Comparison of ENCODE assay signal across 8 mouse cellular contexts in the genomic region with DNA sequence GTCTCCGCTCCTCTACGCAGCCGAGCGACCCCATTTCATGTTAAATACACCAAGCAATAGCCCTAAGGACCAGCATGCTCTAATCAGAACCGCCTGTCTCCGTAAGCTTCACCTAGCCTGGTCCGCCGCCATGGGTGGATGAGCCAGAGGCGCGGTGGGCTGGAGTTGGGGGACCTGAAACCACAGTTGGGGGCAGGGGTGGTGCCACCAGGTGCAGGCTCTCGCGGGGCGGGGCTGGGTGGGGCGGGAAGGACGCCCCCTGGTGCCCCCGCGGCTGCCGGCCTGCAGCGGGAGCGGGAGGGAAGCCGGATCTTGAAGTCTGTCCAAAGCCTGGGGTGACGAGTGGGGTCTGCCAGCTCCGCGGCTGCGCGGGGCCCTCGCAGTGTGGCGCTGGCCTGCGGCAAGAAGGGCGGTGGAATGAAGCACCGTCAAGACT. TPM values are rescaled to one million over a fixed set of nuclear protein-coding genes. Genes with fewer than 3 reads are reported as not detected.
DNase-seq lines count a peak whose midpoint lies in the region; ATAC-seq lines count a peak whose summit lies in the region.

No protein-coding gene starts in this region.

- H3K27me3 ChIP-seq in hindbrain, embryonic 11.5 days (ENCODE audit: control insufficient read depth, insufficient read depth, low read length), result peaks cover 38% of the 10 kb centered on the region
- H3K27me3 ChIP-seq in limb, embryonic 13.5 days, result peaks cover 17% of the 10 kb centered on the region

- H3K9ac ChIP-seq in hindbrain, embryonic 11.5 days (ENCODE audit: low read depth, low read length), result no peak overlapping the region
- 0 out of 2 replicates have a peak overlapping the region, but pooled peaks have one; percentile 13 for H3K9ac ChIP-seq in limb, embryonic 13.5 days

- no peak overlapping the region for H3K27ac ChIP-seq in hindbrain, embryonic 11.5 days (ENCODE audit: low read depth, low read length)
- H3K27ac ChIP-seq in limb, embryonic 13.5 days, result peak overlapping the region; percentile 63; the same call in 1 of the 2 replicates

- no peaks in the 10 kb centered on the region for H3K4me1 ChIP-seq in hindbrain, embryonic 11.5 days (replicated peaks; ENCODE audit: control insufficient read depth, insufficient read depth, low read length)
- H3K4me1 ChIP-seq in limb, embryonic 13.5 days, result peaks cover 53% of the 10 kb centered on the region

- WGBS in hindbrain, embryonic 11.5 days, result 6% methylated on average over 31 of the region's 31 CpGs
- 5% methylated on average over 31 of the region's 31 CpGs for WGBS in limb, embryonic 13.5 days

- H3K9me3 ChIP-seq in hindbrain, embryonic 11.5 days (ENCODE audit: control insufficient read depth, low read length), result no peaks in the 10 kb centered on the region
- H3K9me3 ChIP-seq in limb, embryonic 13.5 days, result no peaks in the 10 kb centered on the region

- no peaks in the 10 kb centered on the region for H3K36me3 ChIP-seq in hindbrain, embryonic 11.5 days (ENCODE audit: control insufficient read depth, insufficient read depth, low read length)
- peaks cover 14% of the 10 kb centered on the region for H3K36me3 ChIP-seq in limb, embryonic 13.5 days

- peak overlapping the region; percentile 30 for H3K4me3 ChIP-seq in hindbrain, embryonic 11.5 days (ENCODE audit: low read depth, low read length)
- peak overlapping the region; percentile 37 for H3K4me3 ChIP-seq in limb, embryonic 13.5 days

- H3K4me2 ChIP-seq in hindbrain, embryonic 11.5 days (replicated peaks; ENCODE audit: low read depth, low read length), result peak overlapping the region; percentile 60
- H3K4me2 ChIP-seq in limb, embryonic 13.5 days (replicated peaks), result peak overlapping the region; percentile 71

- DNase-seq in adrenal gland, postnatal 10 days, result peak; percentile 10
- DNase-seq in adrenal gland, adult 18-20 months (ENCODE audit: low spot score in 2 of 2), result no peak
- peak; percentile 42 for DNase-seq in embryo, embryonic 9.5 days (ENCODE audit: extremely low spot score)
- peak; percentile 37 for DNase-seq in hindbrain, embryonic 11.5 days (ENCODE audit: low spot score)
- peak; percentile 58 for DNase-seq in neural tube, embryonic 10.5 days (ENCODE audit: extremely low spot score, low spot score)
- DNase-seq in T-cell, adult 2 months (ENCODE audit: low spot score), result no peak
- DNase-seq in urinary bladder, postnatal 4 days (ENCODE audit: low spot score in 2 of 2), result no peak

- no peak; the same call in 1 of the 2 replicates for ATAC-seq in hindbrain, embryonic 11.5 days (ENCODE audit: low FRiP score)
- ATAC-seq in limb, embryonic 13.5 days (ENCODE audit: low FRiP score, low read depth), result peak; percentile 62; the same call in 1 of the 2 replicates

RNA-seq across cellular contexts. Expression of a gene that starts 1.1 kb away (rescaled TPM):
- total RNA-seq in adrenal gland, postnatal 10 days (2021), result not detected
- total RNA-seq in adrenal gland, adult 18-20 months (2021), result not detected
- not detected in 2 replicates for polyA plus RNA-seq in hindbrain, embryonic 11.5 days (2014; fragmentation: Nextera tagmentation; extraction: Ambion mirVana)
- 0.34 TPM in 1 of 2 replicates, not detected in the other for polyA plus RNA-seq in limb, embryonic 13.5 days (2015; fragmentation: Nextera tagmentation; extraction: Ambion mirVana)

RNA-seq across cellular contexts. Expression of a gene that starts 10.2 kb away (rescaled TPM):
- total RNA-seq in adrenal gland, postnatal 10 days (2021), result 10 to 100 TPM in 1 of 2 experiments, 1 to 10 TPM in 1; 8.6 to 10.3 TPM
- 10 to 100 TPM in 1 of 2 experiments, 1 to 10 TPM in 1; 7.4 to 16.3 TPM for total RNA-seq in adrenal gland, adult 18-20 months (2021)
- polyA plus RNA-seq in hindbrain, embryonic 11.5 days (2014; fragmentation: Nextera tagmentation; extraction: Ambion mirVana), result 11.4 and 12.3 TPM in 2 replicates
- polyA plus RNA-seq in limb, embryonic 13.5 days (2015; fragmentation: Nextera tagmentation; extraction: Ambion mirVana), result 34.2 and 40.3 TPM in 2 replicates

Comparison
In these comparisons a context has a peak if more than half of its experiments do, and no peak if none do; other contexts are left out.
1. DNase-seq: peak in adrenal gland, postnatal 10 days (single experiment), embryo, embryonic 9.5 days (single experiment), hindbrain, embryonic 11.5 days (single experiment) and neural tube, embryonic 10.5 days (single experiment); none in adrenal gland, adult 18-20 months (0 of 2), T-cell, adult 2 months (single experiment) and urinary bladder, postnatal 4 days (0 of 2).